Mouse (Mus musculus): ENCODE measurements around the gene Pfkfb3. TPM values are rescaled to one million over a fixed set of nuclear protein-coding genes. Genes with fewer than 3 reads are reported as not detected.
A peak's percentile ranks its signal among the peaks of the same experiment; 100 is the strongest.

Gene Pfkfb3
- polyA plus RNA-seq, 1 experiment from 2014 or later, result 3.3 TPM

- no peaks in the 10 kb centered on the region for H3K27me3 ChIP-seq (ENCODE audit: insufficient read depth, low read length)
- H3K4me3 ChIP-seq (ENCODE audit: low read depth, low read length), result no peak overlapping the region
- no peaks in the 10 kb centered on the region; the same call in none of the 2 replicates for H3K4me1 ChIP-seq (ENCODE audit: insufficient read depth)
- no peak overlapping the region for H3K27ac ChIP-seq (ENCODE audit: low read depth)
- H3K9me3 ChIP-seq (ENCODE audit: low read length), result no peaks in the 10 kb centered on the region
- no peak for DNase-seq
- H3K4me2 ChIP-seq (ENCODE audit: low read depth, low read length), result no peak overlapping the region
- no peak overlapping the region for H3K9ac ChIP-seq (replicated peaks)
- H3K36me3 ChIP-seq (replicated peaks; ENCODE audit: insufficient read depth, low read length), result peaks cover 65% of the 10 kb centered on the region
- no peak for ATAC-seq
- TF ChIP-seq CTCF (IDR thresholded peaks at IDR 0.05; ENCODE audit: low read depth) (no peak), EP300 (IDR thresholded peaks at IDR 0.05; ENCODE audit: low read depth) (no peak)
- WGBS (ENCODE audit: insufficient replicate concordance), result 83% methylated on average over 5 of the region's 5 CpGs
Observed at GRCm38 (mm10) chr2:11492855-11493254, 61.0 kb downstream of the Pfkfb3 start.

DNA sequence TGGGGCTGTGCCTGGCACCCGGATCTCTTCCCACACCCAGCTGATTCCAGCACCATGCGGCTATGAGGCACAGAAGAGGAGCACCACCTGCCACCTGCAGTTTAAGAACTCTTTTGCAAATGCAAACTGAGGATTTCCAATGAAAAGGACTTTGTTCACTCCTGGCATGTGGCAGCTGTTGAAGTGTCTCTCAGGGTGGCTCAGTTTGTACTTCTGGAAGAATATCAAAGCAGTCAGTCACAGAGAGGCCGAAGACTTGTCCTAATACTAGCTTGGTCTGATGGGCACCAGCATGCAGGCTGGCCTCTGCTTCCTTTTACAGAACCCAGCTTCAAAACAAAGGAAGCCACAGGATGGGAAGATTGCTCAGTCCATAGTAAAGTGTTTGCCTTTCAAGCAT lies 62.4 kb downstream of the Pfkfb3 start:
- no peak for DNase-seq
- WGBS (ENCODE audit: insufficient replicate concordance), result 89% methylated on average over 3 of the region's 3 CpGs
- peaks cover 73% of the 10 kb centered on the region for H3K36me3 ChIP-seq (replicated peaks; ENCODE audit: insufficient read depth, low read length)
- no peak overlapping the region for H3K27ac ChIP-seq (ENCODE audit: low read depth)
- TF ChIP-seq CTCF (IDR thresholded peaks at IDR 0.05; ENCODE audit: low read depth) (no peak), EP300 (IDR thresholded peaks at IDR 0.05; ENCODE audit: low read depth) (no peak)
- H3K27me3 ChIP-seq (ENCODE audit: insufficient read depth, low read length), result no peaks in the 10 kb centered on the region
- H3K9ac ChIP-seq (replicated peaks), result no peak overlapping the region
- H3K4me2 ChIP-seq (ENCODE audit: low read depth, low read length), result no peak overlapping the region
- no peak overlapping the region for H3K4me3 ChIP-seq (ENCODE audit: low read depth, low read length)
- H3K9me3 ChIP-seq (ENCODE audit: low read length), result no peaks in the 10 kb centered on the region
- H3K4me1 ChIP-seq (ENCODE audit: insufficient read depth), result no peaks in the 10 kb centered on the region; the same call in 1 of the 2 replicates
- ATAC-seq, result no peak

DNA sequence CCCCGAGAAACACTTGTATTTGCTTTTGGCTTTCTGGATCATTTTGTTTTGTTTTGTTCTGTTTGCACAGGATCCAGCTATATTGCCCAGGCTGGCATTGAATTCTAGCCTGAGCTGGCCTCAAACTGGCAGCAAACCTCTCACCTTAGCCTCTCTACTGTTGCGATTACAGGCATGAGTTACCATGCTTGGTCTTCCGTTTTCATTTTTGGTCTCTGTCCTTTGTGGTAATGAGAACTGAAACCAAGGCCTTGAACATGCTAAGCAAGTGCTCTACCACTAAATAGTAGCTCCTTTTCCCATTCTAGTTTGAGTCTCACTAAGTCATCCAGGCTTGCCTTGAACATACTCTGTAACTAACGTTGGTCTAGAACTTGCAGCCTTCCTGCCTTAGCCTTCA lies 63.3 kb downstream of the Pfkfb3 start:
- DNase-seq, result no peak
- H3K27me3 ChIP-seq (ENCODE audit: insufficient read depth, low read length), result no peaks in the 10 kb centered on the region

DNA sequence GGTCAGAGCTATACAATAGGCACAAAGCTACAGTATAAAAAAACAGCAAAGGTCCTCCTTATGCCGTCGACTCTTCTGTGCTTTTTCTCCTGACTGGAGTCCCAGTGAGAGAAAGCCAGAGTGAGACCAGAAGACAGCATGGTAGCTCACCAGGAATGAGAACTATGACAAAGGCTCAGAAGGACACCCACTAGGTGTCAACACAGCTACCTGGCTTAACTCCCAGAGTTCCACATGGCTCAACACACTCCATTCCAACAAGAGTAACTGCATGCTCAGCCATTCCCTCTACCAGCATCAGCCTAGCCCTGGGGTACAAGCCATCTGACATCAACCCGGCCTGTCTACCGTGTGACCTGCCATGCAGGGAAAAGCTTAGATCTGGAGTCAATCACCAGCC lies 70.7 kb downstream of the Pfkfb3 start:
- H3K27me3 ChIP-seq (ENCODE audit: insufficient read depth, low read length), result no peaks in the 10 kb centered on the region
- H3K4me2 ChIP-seq (ENCODE audit: low read depth, low read length), result no peak overlapping the region
- peaks cover 83% of the 10 kb centered on the region for H3K36me3 ChIP-seq (replicated peaks; ENCODE audit: insufficient read depth, low read length)
- DNase-seq (no peak), ATAC-seq (no peak)
- H3K9me3 ChIP-seq (ENCODE audit: low read length), result no peaks in the 10 kb centered on the region
- 87% methylated on average over 4 of the region's 4 CpGs for WGBS (ENCODE audit: insufficient replicate concordance)
- no peaks in the 10 kb centered on the region; the same call in 1 of the 2 replicates for H3K4me1 ChIP-seq (ENCODE audit: insufficient read depth)
- no peak overlapping the region for H3K27ac ChIP-seq (ENCODE audit: low read depth)
- no peak overlapping the region for H3K9ac ChIP-seq (replicated peaks)
- no peak overlapping the region for H3K4me3 ChIP-seq (ENCODE audit: low read depth, low read length)
- no peak for TF ChIP-seq CTCF (IDR thresholded peaks at IDR 0.05; ENCODE audit: low read depth)
- TF ChIP-seq EP300 (IDR thresholded peaks at IDR 0.05; ENCODE audit: low read depth), result no peak

More for the DNA sequence above, 63.3 kb downstream of the Pfkfb3 start:
- Histone ChIP-seq H3K36me3 (replicated peaks; ENCODE audit: insufficient read depth, low read length) (peaks cover 82% of the 10 kb centered on the region), H3K9me3 (ENCODE audit: low read length) (no peaks in the 10 kb centered on the region), H3K27ac (ENCODE audit: low read depth) (no peak overlapping the region), H3K4me1 (ENCODE audit: insufficient read depth) (no peaks in the 10 kb centered on the region; the same call in 1 of the 2 replicates), H3K4me2 (ENCODE audit: low read depth, low read length) (no peak overlapping the region), H3K4me3 (ENCODE audit: low read depth, low read length) (no peak overlapping the region), H3K9ac (replicated peaks) (no peak overlapping the region)
- no peak for ATAC-seq
- WGBS (ENCODE audit: insufficient replicate concordance), result 68% methylated on average over 4 of the region's 4 CpGs
- TF ChIP-seq CTCF (IDR thresholded peaks at IDR 0.05; ENCODE audit: low read depth) (no peak), EP300 (IDR thresholded peaks at IDR 0.05; ENCODE audit: low read depth) (no peak)

DNA sequence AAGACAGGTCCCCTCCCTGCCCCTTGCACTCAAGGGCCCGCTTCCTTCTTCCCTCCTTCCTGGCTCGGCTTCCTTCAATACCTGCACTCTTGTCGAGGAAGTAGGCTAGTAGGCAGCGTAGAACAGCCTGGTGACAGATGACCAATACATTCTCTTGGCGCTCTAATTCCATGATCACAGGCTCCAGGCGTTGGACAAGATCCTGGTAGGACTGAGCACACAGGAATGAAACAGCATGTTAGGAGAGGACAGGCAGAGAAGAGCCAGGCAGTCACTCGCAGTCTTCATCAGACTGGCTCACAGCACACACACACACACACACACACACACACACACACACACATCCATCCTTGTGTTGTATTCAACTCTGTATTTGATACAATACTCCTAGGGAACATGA lies 71.5 kb downstream of the Pfkfb3 start:
- ATAC-seq, result no peak
- DNase-seq, result no peak
- 75% methylated on average over 7 of the region's 7 CpGs for WGBS (ENCODE audit: insufficient replicate concordance)
- Histone ChIP-seq H3K27ac (ENCODE audit: low read depth) (no peak overlapping the region), H3K4me3 (ENCODE audit: low read depth, low read length) (no peak overlapping the region), H3K9ac (replicated peaks) (no peak overlapping the region), H3K27me3 (ENCODE audit: insufficient read depth, low read length) (no peaks in the 10 kb centered on the region), H3K4me1 (ENCODE audit: insufficient read depth) (no peaks in the 10 kb centered on the region; the same call in 1 of the 2 replicates), H3K4me2 (ENCODE audit: low read depth, low read length) (no peak overlapping the region), H3K9me3 (ENCODE audit: low read length) (no peaks in the 10 kb centered on the region), H3K36me3 (replicated peaks; ENCODE audit: insufficient read depth, low read length) (peaks cover 82% of the 10 kb centered on the region)
- no peak for TF ChIP-seq EP300 (IDR thresholded peaks at IDR 0.05; ENCODE audit: low read depth)
- no peak for TF ChIP-seq CTCF (IDR thresholded peaks at IDR 0.05; ENCODE audit: low read depth)

DNA sequence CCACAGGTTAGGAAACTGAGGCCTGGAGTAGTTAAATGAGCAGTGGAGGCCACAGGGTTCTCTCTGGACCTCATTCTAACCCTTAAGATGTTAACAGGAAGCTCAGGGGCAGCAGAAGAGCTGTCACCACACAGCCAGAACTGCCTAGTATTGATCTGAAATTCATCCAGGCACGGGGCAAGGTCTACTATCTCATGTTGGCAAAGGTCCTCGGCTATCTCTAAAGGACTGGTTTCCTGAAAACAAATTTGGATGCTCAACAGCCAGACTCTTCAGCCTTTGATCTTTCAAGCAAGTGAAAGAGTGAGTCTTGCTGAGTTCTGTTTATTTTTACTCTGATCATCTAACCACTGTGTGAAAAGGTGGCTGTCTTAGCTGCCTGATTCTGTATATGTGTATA lies 74.9 kb downstream of the Pfkfb3 start:
- ATAC-seq (peak; percentile 65; the same call in 1 of the 2 replicates), DNase-seq (no peak)
- TF ChIP-seq CTCF (IDR thresholded peaks at IDR 0.05; ENCODE audit: low read depth), result no peak
- no peak for TF ChIP-seq EP300 (IDR thresholded peaks at IDR 0.05; ENCODE audit: low read depth)
- H3K9ac ChIP-seq (replicated peaks), result no peak overlapping the region
- no peak overlapping the region for H3K4me2 ChIP-seq (ENCODE audit: low read depth, low read length)
- peaks cover 79% of the 10 kb centered on the region for H3K36me3 ChIP-seq (replicated peaks; ENCODE audit: insufficient read depth, low read length)
- H3K9me3 ChIP-seq (ENCODE audit: low read length), result no peaks in the 10 kb centered on the region
- H3K4me3 ChIP-seq (ENCODE audit: low read depth, low read length), result no peak overlapping the region
- H3K27me3 ChIP-seq (ENCODE audit: insufficient read depth, low read length), result no peaks in the 10 kb centered on the region
- H3K27ac ChIP-seq (ENCODE audit: low read depth), result 0 out of 2 replicates have a peak overlapping the region, but pooled peaks have one; percentile 12
- WGBS (ENCODE audit: insufficient replicate concordance), result 41% methylated on average over 2 of the region's 2 CpGs
- H3K4me1 ChIP-seq (ENCODE audit: insufficient read depth), result no peaks in the 10 kb centered on the region; the same call in 1 of the 2 replicates

GRCm38 (mm10) chr2:11475316-11475715 lies 78.6 kb downstream of the Pfkfb3 start:
- Histone ChIP-seq H3K27me3 (ENCODE audit: insufficient read depth, low read length) (no peaks in the 10 kb centered on the region), H3K4me2 (ENCODE audit: low read depth, low read length) (no peak overlapping the region), H3K36me3 (replicated peaks; ENCODE audit: insufficient read depth, low read length) (peaks cover 77% of the 10 kb centered on the region), H3K9ac (replicated peaks) (no peak overlapping the region), H3K9me3 (ENCODE audit: low read length) (no peaks in the 10 kb centered on the region), H3K27ac (ENCODE audit: low read depth) (no peak overlapping the region), H3K4me1 (ENCODE audit: insufficient read depth) (no peaks in the 10 kb centered on the region; the same call in 1 of the 2 replicates), H3K4me3 (ENCODE audit: low read depth, low read length) (no peak overlapping the region)
- TF ChIP-seq EP300 (IDR thresholded peaks at IDR 0.05; ENCODE audit: low read depth), result no peak
- TF ChIP-seq CTCF (IDR thresholded peaks at IDR 0.05; ENCODE audit: low read depth), result no peak
- ATAC-seq (no peak), DNase-seq (no peak)
- WGBS (ENCODE audit: insufficient replicate concordance), result 85% methylated on average over 7 of the region's 7 CpGs
